ENCODE assay signal across 12 mouse cellular contexts in genomic region chr3:104305904-104306563, GRCm38 (mm10).
A peak's percentile ranks its signal among the peaks of the same experiment; 100 is the strongest.
DNase-seq lines count a peak whose midpoint lies in the region; ATAC-seq and TF ChIP-seq lines count a peak whose summit lies in the region.
"Had no signal": no experiment of that assay in that cellular context is flagged by ENCODE, and none has a peak within 500 bp of the region (broad histone marks: within the 10 kb centered on the region; RNA-seq: fewer than 3 reads in every experiment).

No protein-coding gene starts in this region.

- no peaks in the 10 kb centered on the region for H3K36me3 ChIP-seq in limb, embryonic 13.5 days
- no peaks in the 10 kb centered on the region for H3K36me3 ChIP-seq in limb, embryonic 10.5 days
- H3K36me3 ChIP-seq in intestine, postnatal 0 days (ENCODE audit: control insufficient read depth, insufficient read depth), result no peaks in the 10 kb centered on the region
- H3K36me3 ChIP-seq: embryonic facial prominence, embryonic 12.5 days; hindbrain, embryonic 13.5 days had no signal

- H3K4me1 ChIP-seq in limb, embryonic 13.5 days, result peaks cover 3% of the 10 kb centered on the region
- H3K4me1 ChIP-seq in limb, embryonic 10.5 days, result no peaks in the 10 kb centered on the region
- H3K4me1 ChIP-seq in intestine, postnatal 0 days (replicated peaks; ENCODE audit: control insufficient read depth, insufficient read depth, low read length), result no peaks in the 10 kb centered on the region
- H3K4me1 ChIP-seq: embryonic facial prominence, embryonic 12.5 days had no signal

- no peak for DNase-seq in limb, embryonic 10.5 days (ENCODE audit: low spot score)
- DNase-seq in R1 (ENCODE audit: low read depth, low spot score), result peak; percentile 45
- peak; percentile 39 for DNase-seq in embryo, embryonic 11 days
- DNase-seq in right cerebral cortex, postnatal 14 days, result no peak
- DNase-seq in spleen, postnatal 4 days (ENCODE audit: low spot score in 2 of 2), result no peak
- DNase-seq: gastrocnemius, postnatal 10 days; kidney, postnatal 14 days had no signal

- no peaks in the 10 kb centered on the region for H3K9me3 ChIP-seq in limb, embryonic 13.5 days
- no peaks in the 10 kb centered on the region for H3K9me3 ChIP-seq in limb, embryonic 10.5 days (replicated peaks)
- H3K9me3 ChIP-seq in intestine, postnatal 0 days (ENCODE audit: control insufficient read depth), result no peaks in the 10 kb centered on the region
- H3K9me3 ChIP-seq: embryonic facial prominence, embryonic 12.5 days; hindbrain, embryonic 13.5 days had no signal

- 46% methylated on average over 12 of the region's 12 CpGs for WGBS in limb, embryonic 13.5 days
- 50% methylated on average over 12 of the region's 12 CpGs for WGBS in limb, embryonic 10.5 days
- 13% methylated on average over 12 of the region's 12 CpGs for WGBS in intestine, postnatal 0 days

- H3K27me3 ChIP-seq in limb, embryonic 13.5 days, result no peaks in the 10 kb centered on the region
- H3K27me3 ChIP-seq in limb, embryonic 10.5 days (ENCODE audit: low read depth, poor library complexity, severe bottlenecking), result no peaks in the 10 kb centered on the region
- no peaks in the 10 kb centered on the region for H3K27me3 ChIP-seq in intestine, postnatal 0 days (replicated peaks; ENCODE audit: control insufficient read depth, insufficient read depth, low read length)
- H3K27me3 ChIP-seq: embryonic facial prominence, embryonic 12.5 days; hindbrain, embryonic 13.5 days had no signal

- no peak overlapping the region for H3K27ac ChIP-seq in limb, embryonic 13.5 days
- H3K27ac ChIP-seq in limb, embryonic 10.5 days, result no peak overlapping the region
- H3K27ac ChIP-seq in intestine, postnatal 0 days (ENCODE audit: low read depth, low read length), result no peak overlapping the region
- H3K27ac ChIP-seq: embryonic facial prominence, embryonic 12.5 days; hindbrain, embryonic 13.5 days; left cerebral cortex, adult 2 months had no signal

- no peak overlapping the region for H3K9ac ChIP-seq in limb, embryonic 13.5 days
- H3K9ac ChIP-seq in intestine, postnatal 0 days (ENCODE audit: low read depth, low read length), result no peak overlapping the region
- H3K9ac ChIP-seq: embryonic facial prominence, embryonic 12.5 days; hindbrain, embryonic 13.5 days had no signal

- H3K4me3 ChIP-seq in limb, embryonic 13.5 days, result no peak overlapping the region
- H3K4me3 ChIP-seq in limb, embryonic 10.5 days, result no peak overlapping the region
- H3K4me3 ChIP-seq in intestine, postnatal 0 days (ENCODE audit: low read depth, low read length), result no peak overlapping the region
- H3K4me3 ChIP-seq: embryonic facial prominence, embryonic 12.5 days; hindbrain, embryonic 13.5 days; left cerebral cortex, adult 2 months had no signal

- no peak overlapping the region for H3K4me2 ChIP-seq in limb, embryonic 13.5 days (replicated peaks)
- peak overlapping the region; percentile 37 for H3K4me2 ChIP-seq in intestine, postnatal 0 days (replicated peaks; ENCODE audit: low read depth)
- H3K4me2 ChIP-seq: embryonic facial prominence, embryonic 12.5 days; hindbrain, embryonic 13.5 days had no signal

- peak; percentile 72 for ATAC-seq in limb, embryonic 13.5 days (ENCODE audit: low FRiP score, low read depth)
- peak; percentile 36; the same call in 1 of the 2 replicates for ATAC-seq in intestine, postnatal 0 days

- no peak for TF ChIP-seq CTCF in intestine, postnatal 0 days (IDR thresholded peaks at IDR 0.05; ENCODE audit: low read depth)

Comparison
In these comparisons a context has a peak if more than half of its experiments do, and no peak if none do; other contexts are left out.
1. DNase-seq: peak in R1 (single experiment) and embryo, embryonic 11 days (single experiment); none in limb, embryonic 10.5 days (single experiment), right cerebral cortex, postnatal 14 days (single experiment) and spleen, postnatal 4 days (0 of 2).